Mouse (Mus musculus) layer of hippocampus, postnatal 10 days (tissue): ENCODE measurements at regions not wholly inside any gene's neighbourhood (a gene's known extent, or its start where the extent isn't known, plus 50 kb on each side); places are given as distances from the start of the nearest gene placed in this dataset.
"Not testable (repeated sequence)": the region's sequence is repeated elsewhere in the genome, so short reads cannot be mapped to it uniquely, and the experiment has no call there.

Experiments
- DNase-seq, 2 experiments: peaks; one replicate each; pipeline ENCODE4 v3.0.0; 2021; ENCODE audit warnings: low spot score in 2 of 2

- no peak for DNase-seq
These were observed 232.3 kb downstream of the Lpin1 start for GRCm38 (mm10) chr12:16378501-16378900.

- DNase-seq: no peak
These were observed 236.3 kb downstream of the Lpin1 start for GRCm38 (mm10) chr12:16374331-16374996.

GRCm38 (mm10) chr12:16370061-16370460 lies 240.7 kb downstream of the Lpin1 start:
- DNase-seq: no peak

DNA sequence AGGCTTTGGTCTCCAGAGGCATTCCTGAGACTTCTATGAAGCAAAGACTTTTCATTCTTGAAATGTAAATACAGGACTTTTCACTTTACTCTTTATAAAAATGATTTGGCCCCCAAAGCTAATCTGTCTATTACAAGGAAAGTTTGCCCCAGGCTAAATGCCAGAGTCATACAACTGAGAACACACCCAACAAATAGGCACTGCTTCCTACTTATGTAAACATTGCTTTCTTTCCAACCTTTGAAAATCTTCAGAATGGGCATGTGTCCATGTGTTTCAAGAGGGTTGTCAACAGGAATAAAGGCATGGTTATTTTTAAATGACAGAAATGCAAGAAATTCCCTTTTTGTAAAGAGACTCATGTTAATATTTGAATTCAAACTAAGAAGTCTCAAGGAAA lies 248.4 kb downstream of the Lpin1 start:
- no peak for DNase-seq

DNA sequence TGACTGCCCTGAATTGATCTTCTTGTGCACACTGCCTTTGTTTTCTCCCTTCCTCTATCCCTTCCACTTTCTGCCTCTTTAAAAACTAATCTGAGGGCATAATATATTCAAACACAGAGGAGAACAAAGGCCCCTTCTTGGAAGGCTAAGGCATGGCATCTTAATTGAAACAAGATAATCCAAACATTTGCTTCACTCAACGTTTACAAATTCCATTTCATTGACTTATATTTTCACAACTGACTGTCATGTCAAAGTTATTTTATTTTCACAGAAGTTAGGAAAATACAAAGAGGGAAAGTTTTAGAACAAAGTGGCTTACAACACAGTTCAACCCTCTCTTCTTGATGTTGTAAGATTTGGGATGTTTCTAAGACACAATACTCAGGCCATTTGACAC lies 251.9 kb downstream of the Lpin1 start:
- DNase-seq: no peak

- DNase-seq: no peak
These were observed 256.1 kb downstream of the Lpin1 start for GRCm38 (mm10) chr12:16354711-16355110.

GRCm38 (mm10) chr12:16351751-16352150 lies 259.0 kb downstream of the Lpin1 start:
- no peak for DNase-seq

DNA sequence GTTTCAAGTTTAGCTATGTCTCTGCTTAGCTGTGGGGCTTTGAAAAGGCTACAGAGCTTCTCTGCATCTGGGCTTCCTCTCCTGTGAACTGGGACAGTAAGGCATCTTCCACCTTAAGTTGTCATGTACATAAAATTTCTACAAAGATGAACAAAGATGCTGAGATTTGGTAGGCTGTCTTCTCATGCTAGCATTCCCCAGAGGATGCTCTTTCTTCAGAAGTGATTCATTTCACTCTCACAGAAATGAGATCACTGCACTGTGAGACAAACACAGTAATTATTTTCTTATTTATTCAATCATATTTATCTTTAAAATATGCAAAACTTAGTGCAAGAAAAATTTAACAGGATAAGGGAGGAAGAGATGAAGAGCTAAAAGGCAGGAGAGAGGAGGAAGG lies 261.5 kb downstream of the Lpin1 start:
- DNase-seq: no peak

DNA sequence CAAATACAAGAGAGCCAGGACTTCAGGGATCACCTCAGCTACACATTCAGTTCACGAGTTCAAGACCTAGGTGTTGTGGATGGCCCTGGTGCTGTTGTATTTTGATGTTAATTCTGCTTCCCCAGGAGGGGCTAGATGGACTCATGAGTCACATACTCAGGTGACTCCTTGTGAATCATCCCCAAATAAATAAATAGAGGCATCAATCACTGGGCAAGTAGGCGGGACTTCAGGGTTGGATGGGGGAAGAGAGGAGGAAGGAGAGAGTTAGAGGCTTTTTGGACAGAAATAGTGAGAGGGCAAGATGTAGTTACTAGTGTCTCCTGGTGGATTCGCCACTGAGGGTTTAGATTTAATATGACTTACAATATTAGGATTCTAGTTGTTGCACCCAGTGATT lies 266.7 kb downstream of the Lpin1 start:
- DNase-seq: no peak

DNA sequence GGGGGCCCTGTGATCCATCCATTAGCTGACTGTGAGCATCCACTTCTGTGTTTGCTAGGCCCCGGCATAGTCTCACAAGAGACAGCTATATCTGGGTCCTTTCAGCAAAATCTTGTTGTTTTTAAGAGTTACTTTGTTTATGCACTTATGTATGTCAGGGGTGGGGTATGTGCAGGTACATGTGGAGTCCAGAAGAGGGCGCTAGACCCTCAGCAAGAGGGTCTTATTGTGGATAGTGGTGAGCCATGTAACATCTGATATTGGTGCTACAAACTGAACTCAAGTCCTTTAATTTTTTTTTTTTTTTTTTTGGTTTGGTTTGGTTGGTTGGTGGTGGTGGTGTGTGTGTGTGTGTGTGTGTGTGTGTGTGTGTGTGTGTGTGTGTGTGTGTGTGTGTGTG lies 268.7 kb downstream of the Lpin1 start:
- not testable (repeated sequence) for DNase-seq

DNA sequence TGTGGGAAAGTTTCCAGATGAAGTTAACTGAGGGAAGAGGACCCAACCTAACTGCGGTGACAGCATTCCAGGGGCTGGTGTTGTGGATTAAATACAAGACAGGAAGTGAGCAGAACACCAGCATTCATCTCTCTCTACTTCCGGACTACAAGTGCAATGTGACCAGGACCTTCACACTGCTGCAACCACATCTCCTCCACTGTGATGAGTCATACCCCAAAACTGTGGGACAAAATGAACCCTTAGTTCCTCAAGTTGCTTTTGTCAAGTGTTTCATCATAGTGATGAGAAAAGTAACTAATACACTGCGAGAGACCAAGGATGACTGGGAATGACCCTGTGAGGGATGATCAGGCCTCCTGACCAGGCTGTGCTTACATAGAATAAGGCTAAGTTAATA lies 279.3 kb downstream of the Lpin1 start:
- DNase-seq: no peak

- no peak for DNase-seq
These were observed 281.6 kb downstream of the Lpin1 start for GRCm38 (mm10) chr12:16329129-16329528.

- DNase-seq: no peak
These were observed 290.0 kb downstream of the Lpin1 start for GRCm38 (mm10) chr12:16320536-16321402.

DNA sequence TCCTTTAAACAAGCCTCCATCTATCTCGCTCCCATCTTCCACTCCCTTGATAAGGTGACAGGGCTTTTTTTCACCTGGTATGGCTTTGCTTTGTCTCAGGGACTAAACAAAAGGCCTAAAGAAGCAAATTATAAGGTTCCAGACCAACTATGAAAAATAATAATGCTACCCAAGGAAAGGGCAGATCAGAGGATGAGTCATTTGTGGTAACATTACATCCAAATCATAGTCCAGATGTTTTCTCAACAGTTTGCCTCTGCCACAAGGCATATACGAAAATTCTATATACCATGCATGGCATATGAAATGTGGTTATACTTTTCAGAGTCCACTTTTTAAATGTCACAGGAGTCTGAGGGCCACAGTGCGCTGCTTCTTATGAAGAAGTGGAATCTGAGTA lies 302.7 kb downstream of the Lpin1 start:
- no peak for DNase-seq

- no peak for DNase-seq
These were observed 305.9 kb downstream of the Lpin1 start for GRCm38 (mm10) chr12:16304701-16305377.

DNA sequence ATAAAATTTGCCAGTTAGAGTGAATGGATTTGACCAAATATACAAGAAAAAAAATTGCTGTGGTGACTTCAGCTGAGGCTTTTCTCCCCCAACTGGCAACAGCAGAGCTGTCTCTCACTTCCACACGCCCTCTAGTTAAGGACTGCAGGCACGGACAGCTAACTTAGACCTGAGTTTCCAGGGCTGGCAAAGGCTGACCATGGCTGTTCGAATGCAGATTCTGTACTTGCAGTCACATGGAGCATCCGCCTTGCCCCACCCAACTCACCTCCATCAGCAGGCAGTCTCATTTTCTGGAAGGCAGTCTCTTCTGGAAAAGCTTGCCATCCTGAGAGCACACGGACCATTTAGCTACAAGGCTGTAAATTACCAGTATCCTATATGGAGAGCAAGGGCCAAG lies 325.7 kb downstream of the Lpin1 start:
- no peak for DNase-seq

GRCm38 (mm10) chr12:16279146-16279545 lies 331.6 kb downstream of the Lpin1 start:
- no peak for DNase-seq

DNA sequence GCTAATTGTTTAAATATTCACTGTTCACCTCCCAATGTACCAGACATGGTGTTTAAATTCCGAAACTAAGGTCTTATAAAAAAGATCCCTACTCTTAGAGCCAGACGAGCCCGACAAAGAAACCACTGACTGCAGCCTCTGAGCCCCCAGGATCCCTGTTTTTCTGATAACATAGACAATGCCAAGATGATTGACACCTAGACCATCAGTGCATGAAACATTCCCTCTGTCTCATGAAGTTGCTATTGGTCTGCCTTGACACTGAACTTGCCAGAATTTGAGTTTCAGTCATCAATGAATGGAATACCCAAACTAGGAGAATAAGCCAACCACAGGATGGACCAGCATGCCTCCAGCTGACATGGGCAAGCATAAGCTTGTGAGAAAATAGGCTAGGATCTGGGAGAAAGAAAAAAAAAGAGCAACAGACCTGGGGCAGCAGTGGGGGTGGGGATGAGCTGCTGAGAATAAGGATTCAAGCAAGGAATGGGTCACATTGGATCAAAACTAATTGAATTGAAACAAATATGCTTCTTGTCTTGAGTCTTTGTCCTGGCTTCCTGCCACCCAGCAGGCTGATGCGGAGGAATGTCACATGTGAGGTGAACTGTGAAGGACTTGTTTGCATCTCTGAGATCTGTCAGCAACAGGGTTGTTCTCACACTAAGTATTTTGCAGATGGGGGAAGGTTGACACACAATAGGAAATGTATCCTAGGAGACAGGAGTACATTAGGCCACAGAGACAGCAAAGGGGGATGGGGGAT lies 333.0 kb downstream of the Lpin1 start:
- no peak for DNase-seq

DNA sequence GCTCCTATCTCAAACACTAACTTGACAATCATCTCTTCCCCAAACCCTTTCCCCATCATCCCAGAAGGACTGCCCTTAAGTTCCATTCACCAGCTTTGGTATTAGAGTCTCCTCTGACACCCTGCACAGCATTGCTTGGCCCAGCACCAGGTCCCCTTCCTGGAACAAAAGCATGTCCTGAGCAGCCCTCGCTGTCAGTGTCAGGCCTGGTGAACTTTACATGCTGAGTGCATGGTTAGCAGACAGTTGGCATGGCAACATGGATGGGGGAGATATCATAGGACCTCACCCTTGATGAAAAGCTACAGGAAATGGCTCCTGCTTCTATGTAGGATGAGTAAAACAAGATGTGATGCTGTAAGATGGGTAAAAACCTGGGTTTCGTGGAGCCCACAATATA lies 333.6 kb downstream of the Lpin1 start:
- DNase-seq: no peak

GRCm38 (mm10) chr12:16276301-16276700 lies 334.5 kb downstream of the Lpin1 start:
- no peak for DNase-seq

GRCm38 (mm10) chr12:16272441-16272840 lies 338.3 kb downstream of the Lpin1 start:
- no peak for DNase-seq
